In the genomic region with DNA sequence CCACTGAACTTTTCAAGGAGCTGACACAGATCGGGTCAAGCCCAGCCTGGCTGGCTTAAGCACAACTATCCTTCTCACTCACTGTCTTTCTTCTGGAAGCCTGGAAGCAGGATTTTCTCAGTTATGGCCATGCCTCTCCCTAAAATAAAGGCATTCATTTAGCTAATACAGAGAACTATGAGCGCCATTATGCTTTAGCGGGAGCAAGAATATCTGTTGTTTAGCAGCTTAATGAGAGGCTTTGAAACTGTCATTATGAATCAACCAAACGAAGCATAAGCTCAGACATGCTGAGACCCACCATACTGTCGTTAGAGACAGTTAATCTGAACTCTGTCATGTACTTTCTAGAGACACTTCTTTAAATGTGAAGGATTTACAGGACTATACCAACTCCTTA, we compare ENCODE assay signal across 22 mouse cellular contexts.
DNase-seq lines count a peak whose midpoint lies in the region; ATAC-seq and TF ChIP-seq lines count a peak whose summit lies in the region.
"Had no signal": no experiment of that assay in that cellular context is flagged by ENCODE, and none has a peak within 500 bp of the region (broad histone marks: within the 10 kb centered on the region; RNA-seq: fewer than 3 reads in every experiment).

No protein-coding gene starts in this region.

- H3K9me3 ChIP-seq in embryonic facial prominence, embryonic 14.5 days (ENCODE audit: control insufficient read depth, low read length), result no peaks in the 10 kb centered on the region
- H3K9me3 ChIP-seq in embryonic facial prominence, embryonic 10.5 days, result no peaks in the 10 kb centered on the region
- H3K9me3 ChIP-seq in forebrain, embryonic 15.5 days, result no peaks in the 10 kb centered on the region
- H3K9me3 ChIP-seq: embryonic facial prominence, embryonic 15.5 days; heart, embryonic 10.5 days; hindbrain, embryonic 15.5 days had no signal

- 78% methylated on average over 5 of the region's 5 CpGs for WGBS in embryonic facial prominence, embryonic 14.5 days
- 71% methylated on average over 5 of the region's 5 CpGs for WGBS in embryonic facial prominence, embryonic 10.5 days
- WGBS in heart, adult 2 months, result 92% methylated on average over 5 of the region's 5 CpGs
- 15% methylated on average over 5 of the region's 5 CpGs for WGBS in forebrain, embryonic 15.5 days

- no peak for TF ChIP-seq CTCF in heart, adult 2 months (IDR thresholded peaks at IDR 0.05)

- intact Hi-C loops in heart, adult 2 months (cut with DNase I), result no loop called here

- H3K4me1 ChIP-seq in embryonic facial prominence, embryonic 14.5 days (ENCODE audit: control insufficient read depth, insufficient read depth, low read length), result no peaks in the 10 kb centered on the region
- H3K4me1 ChIP-seq in embryonic facial prominence, embryonic 10.5 days, result peaks cover 4% of the 10 kb centered on the region; the same call in 1 of the 2 replicates
- H3K4me1 ChIP-seq in heart, adult 2 months (ENCODE audit: control insufficient read depth, insufficient read depth, low read length), result no peaks in the 10 kb centered on the region
- H3K4me1 ChIP-seq in forebrain, embryonic 15.5 days, result peaks cover 6% of the 10 kb centered on the region
- H3K4me1 ChIP-seq: embryonic facial prominence, embryonic 15.5 days had no signal

- H3K27me3 ChIP-seq in embryonic facial prominence, embryonic 14.5 days (replicated peaks; ENCODE audit: control insufficient read depth, insufficient read depth, low read length), result no peaks in the 10 kb centered on the region
- H3K27me3 ChIP-seq in embryonic facial prominence, embryonic 10.5 days (replicated peaks; ENCODE audit: low read depth, poor library complexity, severe bottlenecking), result no peaks in the 10 kb centered on the region
- no peaks in the 10 kb centered on the region for H3K27me3 ChIP-seq in heart, adult 2 months (ENCODE audit: control insufficient read depth, insufficient read depth, low read length)
- H3K27me3 ChIP-seq in forebrain, embryonic 15.5 days, result no peaks in the 10 kb centered on the region
- H3K27me3 ChIP-seq: embryonic facial prominence, embryonic 15.5 days; hindbrain, embryonic 15.5 days; Patski had no signal

- peak; percentile 74; the same call in 1 of the 2 replicates for ATAC-seq in embryonic facial prominence, embryonic 14.5 days (ENCODE audit: low read depth)
- peak; percentile 53; the same call in 1 of the 2 replicates for ATAC-seq in forebrain, embryonic 15.5 days (replicated peaks)
- ATAC-seq: activated CD4-positive, CD25-positive, alpha-beta regulatory T cell, adult 4 months; Patski had no signal

- TF ChIP-seq POLR2A in heart, adult 2 months (IDR thresholded peaks at IDR 0.05; ENCODE audit: insufficient read depth, low read depth, low read length), result no peak

- TF ChIP-seq EP300 in heart, adult 2 months (IDR thresholded peaks at IDR 0.05; ENCODE audit: insufficient read depth, low read depth, low read length), result no peak

- H3K4me3 ChIP-seq in embryonic facial prominence, embryonic 14.5 days (ENCODE audit: low read depth, low read length), result no peak overlapping the region
- H3K4me3 ChIP-seq in embryonic facial prominence, embryonic 10.5 days, result no peak overlapping the region
- H3K4me3 ChIP-seq in heart, adult 2 months, result no peak overlapping the region
- H3K4me3 ChIP-seq in forebrain, embryonic 15.5 days, result no peak overlapping the region
- H3K4me3 ChIP-seq: embryonic facial prominence, embryonic 15.5 days; erythroblast, embryonic 14.5 days; gastrocnemius, adult 2 months; heart, embryonic 10.5 days; hindbrain, embryonic 15.5 days had no signal

- no peak overlapping the region for H3K9ac ChIP-seq in embryonic facial prominence, embryonic 14.5 days (ENCODE audit: low read depth, low read length)
- H3K9ac ChIP-seq in heart, adult 2 months (ENCODE audit: low read depth, low read length), result no peak overlapping the region
- H3K9ac ChIP-seq in forebrain, embryonic 15.5 days (replicated peaks), result no peak overlapping the region
- H3K9ac ChIP-seq: embryonic facial prominence, embryonic 15.5 days; hindbrain, embryonic 15.5 days had no signal

- H3K79me2 ChIP-seq in heart, adult 2 months (replicated peaks; ENCODE audit: control insufficient read depth, insufficient read depth, low read length), result no peaks in the 10 kb centered on the region

- DNase-seq in embryonic facial prominence, embryonic 14.5 days (ENCODE audit: low spot score), result peak; percentile 60
- no peak for DNase-seq in embryonic facial prominence, embryonic 10.5 days (ENCODE audit: low spot score)
- peak; percentile 74 for DNase-seq in heart, adult 11 months
- DNase-seq in heart, adult 2 months, result no peak
- peak; percentile 93 for DNase-seq in Muller cell, postnatal 12 days (ENCODE audit: inconsistent ontology term)
- no peak for DNase-seq in adrenal gland, postnatal 36 days
- DNase-seq in embryo, embryonic 11 days, result no peak
- DNase-seq: adrenal gland, postnatal 14 days; cerebellum, adult 11 months; cerebellum, adult 8-10 months; cerebellum, postnatal 25 days; gastrocnemius, adult 2 months; gastrocnemius, postnatal 25 days; heart, postnatal 10 days; kidney, adult 11 months had no signal

- peaks cover 13% of the 10 kb centered on the region for H3K36me3 ChIP-seq in embryonic facial prominence, embryonic 14.5 days (ENCODE audit: control insufficient read depth, insufficient read depth, low read length)
- peaks cover 17% of the 10 kb centered on the region for H3K36me3 ChIP-seq in embryonic facial prominence, embryonic 10.5 days (replicated peaks)
- H3K36me3 ChIP-seq in heart, adult 2 months (ENCODE audit: control insufficient read depth, insufficient read depth, low read length), result no peaks in the 10 kb centered on the region; the same call in 1 of the 2 replicates
- H3K36me3 ChIP-seq in forebrain, embryonic 15.5 days, result no peaks in the 10 kb centered on the region
- H3K36me3 ChIP-seq: hindbrain, embryonic 15.5 days had no signal

- no peak overlapping the region for H3K27ac ChIP-seq in embryonic facial prominence, embryonic 14.5 days (replicated peaks; ENCODE audit: low read depth, low read length)
- no peak overlapping the region for H3K27ac ChIP-seq in embryonic facial prominence, embryonic 10.5 days (replicated peaks)
- H3K27ac ChIP-seq in heart, adult 2 months, result no peak overlapping the region
- no peak overlapping the region for H3K27ac ChIP-seq in forebrain, embryonic 15.5 days (replicated peaks)
- H3K27ac ChIP-seq: embryonic facial prominence, embryonic 15.5 days; gastrocnemius, adult 2 months; heart, embryonic 10.5 days; hindbrain, embryonic 15.5 days had no signal

- H3K4me2 ChIP-seq in embryonic facial prominence, embryonic 14.5 days (ENCODE audit: low read depth, low read length), result no peak overlapping the region
- no peak overlapping the region for H3K4me2 ChIP-seq in forebrain, embryonic 15.5 days (replicated peaks)
- H3K4me2 ChIP-seq: embryonic facial prominence, embryonic 15.5 days; hindbrain, embryonic 15.5 days had no signal

Comparison
In these comparisons a context has a peak if more than half of its experiments do, and no peak if none do; other contexts are left out.
1. DNase-seq: peak in embryonic facial prominence, embryonic 14.5 days (single experiment), heart, adult 11 months (single experiment) and Muller cell, postnatal 12 days (single experiment); none in embryonic facial prominence, embryonic 10.5 days (single experiment), heart, adult 2 months (0 of 2), adrenal gland, postnatal 36 days (0 of 2) and embryo, embryonic 11 days (single experiment).